Mouse (Mus musculus) heart, postnatal 14 days (tissue): ENCODE measurements around the gene Gm49425. TPM values are rescaled to one million over a fixed set of nuclear protein-coding genes. Genes with fewer than 3 reads are reported as not detected.
A peak's percentile ranks its signal among the peaks of the same experiment; 100 is the strongest.

ENCODE experiments used
- DNase-seq, 2 experiments: peaks; one replicate each; pipeline ENCODE4 v3.0.0; 2021 to 2022
- intact Hi-C: fragments of 180-260 bp; cut with DNase I; formaldehyde crosslinking; loops from one replicate; pipeline ENCODE4 v1.15.1; 2025
- microRNA-seq, 2 experiments: library from miRNA; unstranded; fragments of <30 nt; microRNA quantifications; one replicate each; pipeline ENCODE4 v1.2.0; 2021 to 2022
- total RNA-seq, 2 experiments: library from RNA; stranded (reverse); gene quantifications; 2 replicates each; pipeline ENCODE4 v1.2.3; 2021

The Gm49425 gene
- total RNA-seq, 2 experiments from 2014 or later = not detected

DNA sequence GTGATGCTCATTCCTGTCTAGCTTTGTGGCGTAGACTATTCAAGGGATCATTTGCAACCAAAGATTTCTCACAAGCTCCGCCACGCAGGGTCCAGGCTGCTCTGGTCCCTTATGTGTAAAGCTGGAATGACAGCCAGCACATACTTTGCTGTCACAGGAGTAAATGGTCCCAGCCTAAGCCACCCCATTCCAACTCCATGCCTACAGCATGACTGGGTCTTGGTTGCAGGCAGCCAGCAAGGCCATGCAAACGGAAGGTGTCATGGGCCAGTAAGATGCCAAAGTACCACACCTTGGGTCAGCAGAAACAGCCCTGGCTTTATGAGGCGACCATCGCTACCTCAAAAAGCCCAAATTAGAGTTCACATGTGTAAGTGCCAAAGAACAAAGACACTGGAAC is 23.3 kb downstream of the Gm49425 start:
- no peak for DNase-seq
- intact Hi-C loops = no loop called here

DNA sequence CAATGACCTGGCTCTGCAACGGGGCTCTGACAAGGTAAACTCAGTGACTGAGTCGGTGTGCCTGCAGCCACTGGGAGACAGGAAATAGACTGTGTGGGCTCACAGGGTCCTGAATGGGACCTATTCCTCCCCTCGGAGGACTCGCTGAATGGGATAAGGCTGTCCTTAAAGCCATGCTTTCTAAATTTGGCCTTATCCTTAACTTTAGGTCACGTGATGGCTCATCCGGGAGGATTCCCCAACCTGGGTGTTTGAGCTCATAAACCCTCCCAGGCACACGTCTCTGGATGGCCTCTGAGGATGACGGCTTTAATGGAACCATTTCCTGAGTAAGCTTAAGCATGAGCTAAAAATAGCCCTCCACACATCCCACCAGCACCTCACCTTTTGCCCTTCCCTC is 24.3 kb downstream of the Gm49425 start:
- DNase-seq = no peak
- intact Hi-C loops = no loop called here

DNA sequence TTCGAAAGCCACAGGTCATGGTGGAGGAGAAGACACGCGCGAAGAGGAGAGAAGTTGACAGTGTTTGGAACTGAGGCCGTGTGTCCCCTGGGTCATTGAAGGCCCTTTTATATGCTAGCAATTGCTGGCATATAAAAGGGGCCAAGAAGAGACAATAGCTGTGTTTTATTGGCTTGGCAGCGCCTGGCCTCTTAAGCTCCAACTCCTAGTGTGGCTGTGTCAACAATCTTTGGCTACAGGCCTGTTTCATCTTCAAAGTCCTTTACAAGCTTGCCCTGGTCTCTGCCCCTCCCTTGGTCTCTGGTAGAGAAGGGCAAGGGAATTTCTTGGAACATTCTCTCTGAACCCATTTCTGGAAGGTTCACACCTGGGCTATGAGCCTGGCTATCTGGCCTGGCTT is 25.6 kb downstream of the Gm49425 start, which contains the start of gene Krt83:
Gene Krt83, minus strand, starts transcription at position 82 of the 400 bp plus-strand sequence.
- intact Hi-C loops = no loop called here
- no peak for DNase-seq

DNA sequence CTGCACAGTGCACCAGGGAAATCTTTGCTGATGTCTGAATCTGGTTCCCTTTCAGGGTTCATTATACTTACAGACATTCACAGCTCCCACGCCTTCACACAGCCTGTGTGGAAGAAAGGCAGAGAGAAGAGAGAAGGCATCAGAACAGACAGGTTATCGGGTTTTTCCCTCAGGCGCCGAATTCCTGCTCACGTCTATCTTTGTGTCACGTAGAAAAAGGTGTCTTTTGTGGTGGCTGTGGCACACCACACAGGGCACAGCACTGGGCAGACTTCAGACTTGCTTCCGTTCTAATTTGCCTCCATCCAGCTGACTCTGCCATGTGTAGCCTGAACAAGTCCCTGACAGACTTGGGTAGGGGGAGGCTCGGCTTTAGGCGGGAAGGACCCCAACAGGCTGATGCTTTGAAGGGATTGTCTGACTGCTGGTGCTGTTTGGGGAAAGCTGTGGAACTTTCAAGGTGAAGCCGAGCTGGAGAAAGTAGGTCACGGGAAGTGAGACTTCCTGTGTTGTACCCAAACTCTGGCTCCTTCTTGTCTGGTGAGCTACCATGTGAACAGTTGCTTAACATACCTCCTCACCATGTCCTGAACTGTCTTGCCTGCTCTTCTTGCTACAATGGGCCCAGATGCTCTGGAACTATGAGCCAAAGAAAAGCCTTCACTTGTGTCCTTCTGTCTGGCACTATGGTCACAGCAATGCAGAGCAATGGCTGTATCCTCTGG is 31.0 kb downstream of the Gm49425 start:
- intact Hi-C loops = no loop called here
- DNase-seq = no peak

DNA sequence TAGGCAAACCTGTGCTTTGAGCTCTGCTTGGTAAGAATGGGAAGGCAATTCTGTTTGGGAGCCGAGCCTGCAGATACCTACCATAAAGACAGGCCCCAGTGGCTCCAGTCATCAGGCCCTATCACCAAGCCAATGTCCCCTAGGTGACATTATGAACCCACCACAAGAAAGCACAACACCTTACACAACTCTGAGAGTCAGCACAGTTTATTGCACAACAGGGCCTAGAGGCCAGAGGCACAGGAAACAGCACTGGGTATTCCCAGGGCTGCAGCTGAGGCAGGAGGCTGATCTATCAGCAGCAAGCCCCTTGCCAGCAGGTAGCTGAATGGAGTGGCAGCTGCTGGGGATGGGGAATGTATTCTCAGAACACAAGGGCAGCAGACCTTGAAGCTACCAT is 32.1 kb downstream of the Gm49425 start:
- intact Hi-C loops = no loop called here
- DNase-seq = no peak

DNA sequence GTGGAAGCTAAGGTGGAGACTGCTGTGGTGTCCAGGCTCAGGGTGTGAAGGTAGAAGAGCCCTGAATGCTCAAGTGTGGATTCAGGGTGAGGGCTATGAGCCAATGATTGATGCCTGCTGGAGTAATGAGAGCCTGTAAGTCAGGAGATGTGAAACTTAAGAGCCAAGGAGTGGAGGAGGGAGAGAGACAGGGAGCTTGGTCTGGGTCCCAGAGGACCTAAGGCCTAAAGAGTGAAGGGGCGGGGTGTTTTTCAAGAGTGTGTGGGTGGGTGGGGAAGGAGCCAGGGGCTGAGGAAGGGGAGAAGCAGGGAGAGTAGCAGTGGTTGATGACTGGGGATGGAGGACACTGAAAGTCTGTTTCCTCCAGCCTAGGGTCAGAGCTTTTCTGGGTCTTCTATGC is 33.4 kb downstream of the Gm49425 start:
- no peak for DNase-seq
- intact Hi-C loops = no loop called here

DNA sequence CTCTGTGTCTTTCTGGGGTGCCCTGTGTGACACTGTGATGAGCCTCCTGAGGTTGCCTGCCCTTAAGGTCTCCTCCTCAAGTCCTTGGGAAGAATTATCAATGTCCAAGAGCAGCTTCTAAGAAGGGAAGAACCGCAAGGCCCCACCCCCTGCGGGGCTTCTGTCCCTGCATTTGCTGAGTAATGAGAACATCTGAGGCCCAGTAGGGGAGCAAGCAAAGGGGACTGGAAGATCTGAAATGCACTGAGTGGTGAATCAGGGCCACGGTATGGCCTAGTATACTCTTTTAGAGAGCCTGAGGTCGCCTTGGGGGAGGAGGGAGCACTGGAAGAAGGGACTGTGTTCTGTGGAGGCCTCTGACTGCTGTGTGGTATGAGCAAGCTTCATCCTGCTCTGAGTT is 35.0 kb downstream of the Gm49425 start:
- DNase-seq = no peak
- intact Hi-C loops = no loop called here

DNA sequence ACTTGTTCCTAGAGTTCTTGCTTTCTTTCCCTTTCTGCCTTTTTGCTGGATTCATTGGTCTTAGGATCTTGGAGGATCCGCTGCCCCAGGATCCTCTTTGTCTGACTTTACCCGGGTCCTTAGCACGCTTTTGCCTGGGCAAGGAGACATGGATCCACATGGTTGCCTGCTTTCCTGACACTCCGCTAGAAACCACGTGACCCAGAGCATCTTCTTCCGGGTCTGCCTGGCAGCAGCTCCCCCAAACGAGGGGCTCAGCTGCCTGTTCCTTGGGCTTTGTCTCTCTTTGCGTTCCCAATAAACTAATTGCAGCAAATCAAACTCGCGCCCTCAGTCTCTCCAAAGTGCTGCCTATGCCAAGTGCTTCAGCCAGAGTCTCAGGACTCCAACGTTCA is 37.4 kb downstream of the Gm49425 start:
- intact Hi-C loops = no loop called here
- no peak for DNase-seq

DNA sequence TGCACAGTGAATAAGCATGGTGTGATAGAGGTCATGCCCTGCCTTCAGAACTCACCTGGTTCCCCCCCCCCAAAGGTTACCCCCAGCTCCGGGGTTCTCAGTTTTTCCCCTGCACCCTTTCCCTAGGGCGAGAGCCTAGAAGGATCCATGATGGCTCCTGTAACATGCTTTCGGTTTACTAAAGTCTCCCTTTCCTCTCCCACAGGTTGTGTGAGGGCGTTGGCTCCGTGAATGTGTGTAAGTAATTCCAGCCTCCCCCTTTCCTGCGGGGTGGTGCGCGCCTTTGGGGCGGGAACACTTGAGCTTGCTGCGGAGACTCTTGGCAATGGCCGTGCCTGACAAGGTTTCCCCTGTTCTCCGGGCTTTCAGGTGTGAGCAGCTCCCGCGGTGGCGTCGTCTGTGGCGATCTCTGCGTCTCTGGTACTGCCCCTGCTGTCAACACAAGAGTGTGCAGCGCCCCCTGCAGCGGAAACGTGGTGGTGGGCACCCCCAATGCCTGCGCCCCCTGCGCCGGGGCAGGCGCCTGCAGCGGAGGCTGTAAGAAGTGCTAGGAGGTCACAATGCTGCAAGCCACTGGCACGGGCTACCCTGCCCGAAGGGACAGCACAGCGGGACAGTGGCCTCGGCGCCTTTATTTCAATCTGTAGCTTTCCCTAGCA is 37.9 kb downstream of the Gm49425 start:
- intact Hi-C loops = no loop called here

DNA sequence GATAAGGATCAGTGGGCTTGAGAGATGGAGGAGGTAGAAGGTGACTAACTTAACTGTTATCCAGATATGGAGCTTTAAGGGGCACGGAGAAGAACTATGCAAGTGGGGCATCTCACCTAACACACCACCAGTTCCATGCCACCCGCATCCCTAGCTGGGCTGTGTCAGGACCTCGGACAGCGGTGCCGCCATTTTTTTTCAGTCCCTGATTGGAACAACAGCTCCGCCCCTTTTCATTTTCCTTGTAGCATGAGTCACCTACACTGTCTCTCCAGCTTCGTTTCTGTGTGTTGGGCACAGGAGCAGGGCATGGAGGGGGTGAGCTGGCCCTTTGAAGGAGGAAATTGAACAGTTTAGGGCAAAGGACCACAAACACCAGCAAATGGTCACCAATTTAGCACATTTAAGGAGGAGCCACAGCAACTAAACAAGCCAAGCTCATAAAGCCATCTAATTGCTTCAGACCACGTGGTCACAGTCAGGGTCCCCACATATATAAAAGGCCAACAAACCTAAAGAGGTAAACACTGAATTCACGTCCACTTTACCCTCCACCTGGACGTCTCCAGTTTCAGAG is 44.0 kb downstream of the Gm49425 start, which contains the start of gene Krt86:
Gene Krt86, plus strand, starts transcription at position 527 of the 577 bp plus-strand sequence.
- intact Hi-C loops = no loop called here
- DNase-seq = peak; percentile 18 to 40

More for the DNA sequence above, 37.9 kb downstream of the Gm49425 start:
- DNase-seq = peak; percentile 30 to 59

DNA sequence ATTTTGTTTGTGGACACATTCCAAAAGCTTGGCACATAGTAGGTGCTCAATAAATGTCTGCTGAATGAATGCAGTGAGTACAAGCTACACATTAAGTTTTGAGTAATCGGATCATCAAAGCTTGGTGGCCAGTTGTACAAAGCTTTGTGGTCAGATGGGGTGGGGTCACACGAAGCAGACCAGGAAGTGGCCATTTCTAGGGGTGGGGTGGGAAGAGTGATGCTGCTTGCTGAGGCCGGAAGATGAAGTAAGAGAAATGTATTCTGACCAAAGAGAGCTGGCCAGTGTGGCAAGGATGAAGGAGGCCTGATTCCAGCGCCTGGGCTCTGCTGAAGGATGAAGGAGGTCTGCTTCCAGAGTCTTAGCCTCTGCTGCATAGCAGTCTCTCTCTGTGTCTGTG is 48.0 kb downstream of the Gm49425 start:
- intact Hi-C loops = no loop called here
- no peak for DNase-seq

Small RNA genes within 50 kb of the gene (microRNA-seq; reads per million reads assigned to microRNA genes)
- 0 reads per million in 2 experiments for gene Gm44393

Other genes with a start within 250 kb of the Gm49425 start
- gene Atg101, start 233.0 kb downstream of the Gm49425 start, total RNA-seq = 10 to 100 TPM; 24.7 to 25.5 TPM
- gene 6030408B16Rik, start 224.0 kb downstream of the Gm49425 start, total RNA-seq = 1 to 10 TPM; 1.7 to 1.8 TPM
- 1 to 10 TPM; 1.1 to 1.6 TPM for gene Krt80, start 147.1 kb downstream of the Gm49425 start, total RNA-seq
- gene Krt7, start 106.2 kb downstream of the Gm49425 start, total RNA-seq = 1 to 10 TPM; 3.2 to 3.4 TPM
- gene Krt87, start 78.5 kb downstream of the Gm49425 start, total RNA-seq = not detected
- gene Krt88, start 69.5 kb downstream of the Gm49425 start, total RNA-seq = not detected
- not detected for gene Krt81, start 53.5 kb downstream of the Gm49425 start, total RNA-seq
- gene Krt86, start 43.8 kb downstream of the Gm49425 start, total RNA-seq = not detected
- not detected for gene Krt83, start 25.7 kb downstream of the Gm49425 start, total RNA-seq
- gene Krt84, start 15.6 kb upstream of the Gm49425 start, total RNA-seq = under 1 TPM in 1 of 2 experiments, not detected in 1; 0.15 TPM
- not detected for gene Krt82, start 33.4 kb upstream of the Gm49425 start, total RNA-seq
- under 1 TPM in 1 of 2 experiments, not detected in 1; 0.14 TPM for gene Krt90, start 45.7 kb upstream of the Gm49425 start, total RNA-seq
- not detected for gene Krt75, start 56.6 kb upstream of the Gm49425 start, total RNA-seq
- gene Gm5414, start 110.9 kb upstream of the Gm49425 start, total RNA-seq = not detected
- gene Gm5478, start 130.1 kb upstream of the Gm49425 start, total RNA-seq = not detected
- under 1 TPM in 1 of 2 experiments, not detected in 1; 0.22 TPM for gene Krt6b, start 163.0 kb upstream of the Gm49425 start, total RNA-seq
- not detected for gene Krt6a, start 177.0 kb upstream of the Gm49425 start, total RNA-seq
- gene Krt5, start 195.6 kb upstream of the Gm49425 start, total RNA-seq = 1 to 10 TPM in 1 of 2 experiments, under 1 TPM in 1; 0.33 to 2.1 TPM
- not detected for gene Krt71, start 225.8 kb upstream of the Gm49425 start, total RNA-seq